Mouse (Mus musculus) small intestine, adult 2 months (tissue): ENCODE data around the gene Fcor. TPM values are rescaled to one million over a fixed set of nuclear protein-coding genes. Genes with fewer than 3 reads are reported as not detected.

ENCODE experiments used
- H3K27ac ChIP-seq: fragments of 200-500 bp; 2 replicates; pipeline ENCODE4 v1.5.1; 2012; ENCODE audit warnings: low read depth, low read length, control low read depth, inconsistent platforms; ENCODE audit not compliant: insufficient read depth
- H3K27me3 ChIP-seq: fragments of 200-500 bp; 2 replicates; pipeline ENCODE4 v1.6.1; 2012; ENCODE audit warnings: mild to moderate bottlenecking, moderate library complexity, low read length, inconsistent platforms; ENCODE audit not compliant: control insufficient read depth, insufficient read depth
- H3K36me3 ChIP-seq: fragments of 200-500 bp; 2 replicates; pipeline ENCODE4 v1.6.1; 2012; ENCODE audit warnings: mild to moderate bottlenecking, low read length, control low read depth, inconsistent platforms; ENCODE audit not compliant: control insufficient read depth, insufficient read depth
- H3K4me1 ChIP-seq: fragments of 200-500 bp; 2 replicates; pipeline ENCODE4 v1.6.1; 2012; ENCODE audit warnings: low read length, inconsistent platforms, mixed read lengths; ENCODE audit not compliant: control insufficient read depth, insufficient read depth, insufficient read length
- H3K4me3 ChIP-seq: fragments of 200-500 bp; 2 replicates; pipeline ENCODE4 v1.5.1; 2012; ENCODE audit warnings: low read depth, mild to moderate bottlenecking, control low read depth, inconsistent platforms, low read length, moderate library complexity
- CTCF ChIP-seq: fragments of 200-500 bp; IDR thresholded peaks from 2 replicates; pipeline ENCODE4 v1.5.1; 2012; ENCODE audit warnings: low read depth, mild to moderate bottlenecking, control low read depth, inconsistent platforms, low read length, moderate library complexity, mixed read lengths; ENCODE audit not compliant: insufficient replicate concordance, insufficient read length; ENCODE audit errors: extremely low read depth
- POLR2A ChIP-seq: fragments of 200-500 bp; IDR thresholded peaks from 2 replicates; pipeline ENCODE4 v1.6.1; 2012; ENCODE audit warnings: low read depth, mild to moderate bottlenecking, control low read depth, inconsistent platforms, low read length, moderate library complexity
- WGBS: fragments of 180-500 bp; shearing (Covaris S2); methylation state at CpG from one replicate; pipeline ENCODE4 v1.1.7; 2018; 5-methylcytosine and 5-hydroxymethylcytosine counted together
- polyA plus RNA-seq: library from polyadenylated mRNA; depleted of rRNA; stranded (reverse); fragments of >200 nt; gene quantifications from 2 replicates; pipeline ENCODE4 v1.2.3, GENCODE M21; 2012

Fcor gene
- polyA plus RNA-seq, 1 experiment = not detected

DNA sequence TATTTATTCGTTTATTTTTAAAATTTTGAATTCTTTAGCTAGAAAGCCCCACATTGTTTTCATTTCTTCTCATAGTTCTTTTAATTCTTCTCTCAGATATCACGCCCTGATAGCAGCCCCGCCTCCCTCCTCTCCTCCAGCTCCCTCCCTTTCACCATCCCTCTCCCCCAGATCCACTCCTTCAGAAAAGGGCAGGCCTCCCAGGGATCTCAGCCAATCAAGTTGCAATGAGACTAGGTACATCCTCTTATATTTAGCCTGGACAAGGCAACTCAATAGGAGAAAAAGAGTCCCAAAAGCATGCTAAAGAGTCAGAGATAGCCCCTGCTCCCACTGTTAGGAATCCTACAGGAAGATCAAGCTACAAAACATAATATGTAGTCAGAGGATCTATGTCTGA is 2.5 kb upstream of the Fcor start:
- Histone ChIP-seq H3K4me1 (peaks cover 2% of the 10 kb centered on the region), H3K27ac (no peak overlapping the region), H3K4me3 (no peak overlapping the region), H3K36me3 (peaks cover 8% of the 10 kb centered on the region), H3K27me3 (no peaks in the 10 kb centered on the region)
- WGBS = 64% methylated on average over 3 of the region's 3 CpGs
- TF ChIP-seq CTCF = no peak

DNA sequence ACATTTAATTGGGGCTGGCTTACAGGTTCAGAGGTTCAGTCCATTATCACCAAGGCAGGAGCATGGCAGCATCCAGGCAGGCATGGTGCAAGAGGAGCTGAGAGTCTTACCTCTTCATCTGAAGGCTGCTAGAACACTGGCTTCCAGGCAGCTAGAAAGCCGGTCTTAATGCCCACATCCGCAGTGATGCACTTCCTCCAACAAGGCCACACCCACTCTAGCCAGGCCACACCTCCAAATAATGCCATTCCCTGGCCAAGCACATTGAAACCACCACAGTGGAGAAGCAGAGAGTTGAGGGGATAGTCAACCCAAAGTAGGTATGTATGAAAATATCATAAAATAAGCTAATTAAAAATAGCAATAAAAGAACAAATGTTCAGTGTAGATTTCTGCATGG is 1.8 kb downstream of the Fcor start:
- H3K4me1 ChIP-seq = peaks cover 2% of the 10 kb centered on the region; the same call in 1 of the 2 replicates
- H3K27me3 ChIP-seq = no peaks in the 10 kb centered on the region
- TF ChIP-seq CTCF = no peak
- no peak for TF ChIP-seq POLR2A
- WGBS = 60% methylated on average over 2 of the region's 2 CpGs
- H3K36me3 ChIP-seq = no peaks in the 10 kb centered on the region
- no peak overlapping the region for H3K4me3 ChIP-seq
- no peak overlapping the region for H3K27ac ChIP-seq

DNA sequence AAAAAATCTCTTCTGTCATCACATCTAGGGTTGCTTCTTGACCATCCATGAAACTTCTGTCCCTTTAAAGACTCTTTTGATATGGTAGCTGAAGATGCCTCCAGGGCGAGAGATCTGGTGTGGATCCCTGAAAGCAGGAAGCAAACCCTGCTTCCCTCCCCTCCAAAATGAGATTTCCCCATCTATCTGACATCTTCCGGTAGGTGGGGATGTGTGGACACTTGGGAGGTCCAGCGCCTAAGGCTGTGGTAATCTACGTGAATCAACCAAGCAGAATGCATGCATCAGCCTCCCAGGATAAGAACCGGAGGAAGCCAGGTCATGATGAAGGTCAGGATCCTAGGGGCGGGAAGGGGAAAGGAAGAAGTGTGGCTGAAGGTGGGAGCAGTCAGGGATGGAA is 6.7 kb downstream of the Fcor start, which contains the start of gene Mcemp1:
TSS of gene Mcemp1 (plus strand) at position 248 of the 400 bp plus-strand sequence.
- WGBS = 59% methylated on average over 6 of the region's 6 CpGs
- H3K27ac ChIP-seq = peak within 1 kb of the TSS; percentile 9; the same call in 1 of the 2 replicates
- no peaks in the 10 kb centered on the region for H3K4me1 ChIP-seq
- H3K27me3 ChIP-seq = no peaks in the 10 kb centered on the region
- TF ChIP-seq POLR2A (no peak), CTCF (no peak)
- H3K4me3 ChIP-seq = no peak within 1 kb of the TSS
- no peaks in the 10 kb centered on the region for H3K36me3 ChIP-seq

DNA sequence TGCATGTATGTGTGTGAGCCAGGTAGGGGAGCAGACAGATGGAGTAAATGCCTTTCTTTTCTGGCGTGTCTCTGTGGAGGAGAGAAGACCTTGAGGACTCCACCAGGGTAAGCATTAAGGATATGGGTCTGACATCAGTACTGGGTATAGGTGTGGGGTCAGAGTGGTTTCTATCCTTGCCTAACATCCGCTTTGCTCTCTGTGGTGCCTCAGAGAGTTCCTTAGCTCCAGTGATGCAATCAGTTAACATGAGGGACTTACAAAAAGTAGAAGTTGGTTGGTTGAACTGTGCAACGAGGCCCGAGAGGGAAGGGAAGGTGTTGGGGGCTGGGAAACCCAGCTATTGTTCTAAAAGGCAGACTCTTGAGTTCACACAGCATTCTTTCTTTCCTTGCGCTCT is 7.8 kb downstream of the Fcor start:
- 39% methylated on average over 5 of the region's 5 CpGs for WGBS

DNA sequence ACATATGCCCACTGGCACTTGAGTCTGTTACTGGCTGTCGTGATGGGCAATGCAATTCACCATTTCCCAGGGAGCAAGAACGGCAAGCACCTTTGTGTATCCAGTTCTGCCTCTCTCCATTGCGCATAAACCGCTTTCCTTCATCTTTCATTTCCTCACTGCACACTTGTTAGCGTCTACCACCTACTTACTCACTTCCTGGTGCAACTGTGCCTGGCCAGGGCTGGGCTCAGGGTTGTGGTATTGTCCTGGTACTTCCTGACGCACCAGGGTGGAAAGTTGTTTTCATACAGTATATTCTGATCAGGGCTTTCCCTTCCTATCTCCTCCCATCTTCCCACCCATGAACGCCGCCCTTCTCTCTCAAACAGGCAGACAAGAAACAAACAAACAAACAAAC is 11.3 kb downstream of the Fcor start:
- H3K4me3 ChIP-seq = no peak overlapping the region
- no peaks in the 10 kb centered on the region for H3K4me1 ChIP-seq
- TF ChIP-seq CTCF = no peak
- TF ChIP-seq POLR2A = no peak
- H3K27me3 ChIP-seq = no peaks in the 10 kb centered on the region
- 59% methylated on average over 8 of the region's 8 CpGs for WGBS
- H3K36me3 ChIP-seq = no peaks in the 10 kb centered on the region
- H3K27ac ChIP-seq = no peak overlapping the region

More for the DNA sequence above, 7.8 kb downstream of the Fcor start:
- Histone ChIP-seq H3K36me3 (no peaks in the 10 kb centered on the region), H3K27ac (peak overlapping the region; percentile 9; the same call in 1 of the 2 replicates), H3K4me1 (no peaks in the 10 kb centered on the region), H3K27me3 (no peaks in the 10 kb centered on the region), H3K4me3 (no peak overlapping the region)
- no peak for TF ChIP-seq CTCF
- no peak for TF ChIP-seq POLR2A

DNA sequence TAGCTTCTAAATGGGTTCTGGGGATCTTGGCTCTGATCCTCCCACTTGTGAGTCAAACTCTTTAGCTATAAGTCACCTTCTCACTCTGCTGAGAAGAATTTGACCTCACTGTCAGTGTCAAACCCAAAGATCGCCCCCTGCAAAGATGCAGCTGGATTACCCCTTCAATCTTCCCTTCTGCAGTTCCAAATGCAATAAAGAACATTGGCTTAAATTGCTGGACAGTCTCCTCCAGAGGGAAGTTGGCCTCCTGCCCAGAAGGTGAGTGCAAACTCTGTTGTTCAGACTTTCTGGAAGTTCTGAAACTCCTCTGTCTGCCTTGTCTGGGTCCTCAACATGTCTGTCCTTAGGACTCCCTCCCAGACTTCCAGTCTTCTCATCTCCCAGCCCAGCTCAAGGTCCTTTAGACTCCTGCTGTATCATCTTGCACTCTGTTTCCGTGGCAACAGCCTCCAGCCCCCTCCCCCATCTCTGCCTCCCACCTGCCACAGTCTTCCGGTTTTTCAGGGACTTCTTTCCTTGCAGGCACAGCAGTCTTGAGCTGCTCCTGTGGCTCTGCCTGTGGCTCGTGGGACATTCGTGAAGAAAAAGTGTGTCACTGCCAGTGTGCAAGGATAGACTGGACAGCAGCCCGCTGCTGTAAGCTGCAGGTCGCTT is 15.3 kb downstream of the Fcor start:
- Histone ChIP-seq H3K27ac (no peak overlapping the region), H3K36me3 (no peaks in the 10 kb centered on the region), H3K27me3 (no peaks in the 10 kb centered on the region), H3K4me3 (no peak overlapping the region), H3K4me1 (no peaks in the 10 kb centered on the region)
- TF ChIP-seq POLR2A (no peak), CTCF (no peak)
- WGBS = 19% methylated on average over 7 of the region's 7 CpGs

DNA sequence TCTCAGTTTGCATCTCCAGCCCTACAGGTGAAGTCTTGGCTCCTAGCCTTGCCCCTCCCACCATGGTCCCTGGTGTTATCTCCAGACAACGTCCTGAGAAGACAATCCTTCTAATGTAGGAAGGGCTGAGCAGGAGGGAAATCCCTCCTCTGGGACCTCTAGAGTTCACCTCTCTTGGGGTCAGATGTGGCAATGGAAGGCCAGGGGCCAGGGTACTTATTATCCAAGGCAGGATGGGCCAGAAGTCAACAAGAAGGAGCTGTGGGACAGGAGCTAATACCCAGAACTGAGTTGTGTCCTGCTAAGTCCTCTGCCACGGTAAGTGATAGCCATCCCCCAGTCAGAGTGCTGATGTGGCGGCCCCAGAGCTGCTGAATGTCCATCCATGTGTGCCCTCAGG is 16.6 kb downstream of the Fcor start, which contains the start of gene Retn:
TSS of gene Retn (plus strand) at position 245 of the 400 bp plus-strand sequence.
- 60% methylated on average over 3 of the region's 3 CpGs for WGBS
- Histone ChIP-seq H3K4me3 (no peak within 1 kb of the TSS), H3K36me3 (no peaks in the 10 kb centered on the region), H3K27me3 (no peaks in the 10 kb centered on the region), H3K4me1 (no peaks in the 10 kb centered on the region), H3K27ac (no peak within 1 kb of the TSS)
- TF ChIP-seq CTCF (no peak), POLR2A (no peak)
